Mouse (Mus musculus): Measurements from ENCODE around the gene Gm3591. TPM values are rescaled to one million over a fixed set of nuclear protein-coding genes. Genes with fewer than 3 reads are reported as not detected.
A peak's percentile ranks its signal among the peaks of the same experiment; 100 is the strongest.
"Not testable (repeated sequence)": the region's sequence is repeated elsewhere in the genome, so short reads cannot be mapped to it uniquely, and the experiment has no call there.

The Gm3591 gene
- polyA plus RNA-seq (2012; rRNA removed), result 0.40 and 0.74 TPM in 2 replicates

DNA sequence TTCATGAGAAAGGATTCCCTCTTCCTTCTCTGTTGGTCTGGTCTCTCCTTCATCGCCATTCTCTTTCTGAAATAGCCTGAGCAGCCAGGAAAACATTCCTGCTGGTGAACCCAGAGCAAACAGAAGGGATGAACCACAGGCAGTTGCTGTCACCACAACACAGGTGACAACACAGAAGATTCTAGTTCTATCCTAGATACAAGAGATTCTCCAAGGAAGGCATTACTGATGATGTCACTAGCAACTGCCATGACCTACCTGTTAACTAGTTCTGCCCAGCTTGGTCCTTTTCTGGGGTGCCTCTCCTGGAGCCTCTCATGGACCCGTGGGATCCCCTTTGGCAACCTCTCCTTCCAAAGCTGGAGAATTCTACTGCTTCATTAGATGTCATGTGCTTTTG, at the start of gene Gm3591:
TSS of gene Gm3591 (minus strand) at position 101 of the 400 bp plus-strand sequence.
- not testable (repeated sequence) for DNase-seq (ENCODE audit: low spot score)

GRCm38 (mm10) chr14:6444511-6444910, 32.2 kb upstream of the Gm3591 start, which contains the start of gene Gm3594:
Gene Gm3594, minus strand, starts transcription at chr14:6444611.
- not testable (repeated sequence) for DNase-seq (ENCODE audit: low spot score)

DNA sequence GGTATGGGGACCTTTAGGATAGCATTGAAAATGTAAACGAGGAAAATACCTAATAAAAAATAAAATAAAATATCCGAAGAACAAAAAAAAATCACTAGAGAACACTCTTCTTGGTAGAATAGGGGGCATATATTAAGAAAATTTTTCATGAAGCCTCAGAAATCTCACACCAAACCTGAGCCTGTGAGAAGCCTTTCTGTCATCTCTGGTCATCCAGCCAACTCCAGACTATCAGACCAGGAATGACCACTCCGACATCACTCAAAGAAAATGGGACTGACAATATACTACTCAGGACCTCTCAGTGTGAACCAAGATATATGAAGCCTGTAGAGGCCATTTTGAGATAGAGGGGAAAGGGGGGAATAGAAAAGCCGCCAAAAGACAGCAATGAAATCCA, 28.5 kb upstream of the Gm3591 start:
- peak; percentile 10 for DNase-seq (ENCODE audit: low spot score)

GRCm38 (mm10) chr14:6440206-6440605, 27.9 kb upstream of the Gm3591 start:
- peak; percentile 18 for DNase-seq (ENCODE audit: low spot score)

- peak; percentile 29 for DNase-seq (ENCODE audit: low spot score)
These were observed 14.5 kb upstream of the Gm3591 start for GRCm38 (mm10) chr14:6426766-6427165.

DNA sequence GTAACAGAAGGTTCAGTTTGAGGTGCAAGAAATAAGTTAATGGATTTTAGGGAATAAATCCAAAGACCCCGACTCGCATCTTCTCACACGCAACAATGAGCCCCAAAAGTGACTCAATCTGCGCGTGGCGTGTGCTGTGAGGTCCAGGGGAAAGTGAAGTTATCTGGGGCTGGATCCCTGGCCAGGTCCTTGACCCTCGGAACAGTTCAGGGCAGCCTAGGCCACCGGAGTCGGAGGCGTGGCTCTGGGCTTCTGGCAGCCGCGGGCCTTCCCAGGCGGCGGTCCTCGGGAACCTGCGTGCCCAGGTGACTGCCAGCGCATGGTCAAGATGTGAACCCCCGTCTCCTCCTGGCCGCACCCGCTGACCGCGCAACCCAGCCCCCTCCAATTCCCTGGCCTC, 14.1 kb upstream of the Gm3591 start:
- DNase-seq (ENCODE audit: low spot score), result not testable (repeated sequence)

- DNase-seq (ENCODE audit: low spot score), result not testable (repeated sequence)
These were observed 22.1 kb downstream of the Gm3591 start, which contains the start of gene Gm16440 for GRCm38 (mm10) chr14:6390219-6390618. Gene Gm16440, minus strand, starts transcription at chr14:6390319.

Other genes starting within 250 kb of the Gm3591 start
- gene Gm21560, start 193.2 kb downstream of the Gm3591 start, polyA plus RNA-seq (2012; rRNA removed), result not detected in 2 replicates
- 0.62 and 1.1 TPM in 2 replicates for gene Gm3411, start 125.2 kb downstream of the Gm3591 start, polyA plus RNA-seq (2012; rRNA removed)
- gene Gm21103, start 107.6 kb downstream of the Gm3591 start, polyA plus RNA-seq (2012; rRNA removed), result not detected in 2 replicates
- gene Gm3618, start 68.8 kb downstream of the Gm3591 start, polyA plus RNA-seq (2012; rRNA removed), result not detected in 2 replicates
- gene Gm16440, start 22.2 kb downstream of the Gm3591 start, polyA plus RNA-seq (2012; rRNA removed), result not detected in 2 replicates
- not detected in 2 replicates for gene Gm3594, start 32.1 kb upstream of the Gm3591 start, polyA plus RNA-seq (2012; rRNA removed)
- not detected in 2 replicates for gene Gm8356, start 124.8 kb upstream of the Gm3591 start, polyA plus RNA-seq (2012; rRNA removed)
- gene Gm3629, start 178.1 kb upstream of the Gm3591 start, polyA plus RNA-seq (2012; rRNA removed), result 0.75 and 0.87 TPM in 2 replicates
- gene Gm3460, start 209.9 kb upstream of the Gm3591 start, polyA plus RNA-seq (2012; rRNA removed), result not detected in 2 replicates

All from urinary bladder, adult 2 months (tissue).